ENCODE assay signal across 8 mouse cellular contexts in the genomic region with DNA sequence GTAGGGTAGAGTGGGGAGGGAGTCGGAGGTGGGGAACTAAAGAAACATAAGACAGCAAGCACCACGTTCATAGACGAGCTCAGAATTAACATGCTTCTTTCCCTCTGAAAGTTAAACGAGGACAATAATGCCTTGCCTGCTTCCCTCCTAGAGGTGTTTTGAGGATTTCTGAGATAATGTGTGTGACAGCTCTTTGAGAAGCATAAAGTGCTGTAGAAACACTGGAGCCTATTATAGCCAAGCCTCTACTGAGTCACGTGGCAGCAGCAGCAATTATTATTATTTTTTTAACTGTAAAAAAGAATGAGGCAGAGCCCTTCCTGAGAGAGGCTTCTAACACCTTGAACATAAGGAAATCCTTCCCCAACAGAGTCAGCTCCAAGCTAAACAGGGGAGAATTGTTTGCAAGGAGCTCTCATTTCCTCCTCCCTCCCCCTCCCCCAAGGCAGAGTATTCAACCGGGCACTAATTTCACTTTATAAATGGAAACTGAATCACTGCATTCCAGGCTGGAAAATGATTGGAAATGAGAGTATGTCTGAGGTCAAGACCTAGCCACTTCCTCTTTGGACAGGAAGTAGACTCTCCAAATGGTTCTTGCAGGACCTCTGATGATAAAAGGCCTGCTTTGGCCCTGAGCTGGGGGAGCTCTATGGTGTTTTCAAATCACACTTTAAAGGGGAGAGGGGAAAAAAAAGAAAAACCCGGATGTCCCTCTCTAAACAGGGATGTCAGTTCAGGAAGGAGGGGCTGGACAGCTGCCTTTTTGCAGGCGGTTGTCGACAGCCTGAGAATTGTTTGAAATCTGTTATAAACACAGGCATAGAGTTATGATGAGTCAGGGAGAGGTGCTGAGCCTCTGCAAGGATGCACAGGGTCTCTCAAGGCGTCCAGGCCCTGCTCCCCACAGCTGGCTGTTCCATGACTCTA.
DNase-seq lines count a peak whose midpoint lies in the region; ATAC-seq and TF ChIP-seq lines count a peak whose summit lies in the region.

No protein-coding gene starts in this region.

- no peak overlapping the region for H3K4me3 ChIP-seq in brown adipose tissue, adult 24 weeks (ENCODE audit: insufficient read depth, low read depth, low read length)
- no peak overlapping the region for H3K4me3 ChIP-seq in liver, embryonic 14.5 days (ENCODE audit: insufficient read depth in 1 of 2, low read depth in 2 of 2, low read length in 2 of 2)

- H3K4me2 ChIP-seq in liver, embryonic 14.5 days (ENCODE audit: low read depth) = no peak overlapping the region

- no peaks in the 10 kb centered on the region for H3K27me3 ChIP-seq in liver, embryonic 14.5 days (ENCODE audit: control insufficient read depth, insufficient read depth, low read length)

- ATAC-seq in liver, embryonic 14.5 days (ENCODE audit: insufficient read depth) = peak; percentile 31; the same call in 1 of the 2 replicates

- H3K36me3 ChIP-seq in liver, embryonic 14.5 days (replicated peaks; ENCODE audit: control insufficient read depth, insufficient read depth, low read depth) = no peaks in the 10 kb centered on the region

- no peak for TF ChIP-seq CTCF in liver, embryonic 14.5 days (IDR thresholded peaks at IDR 0.05; ENCODE audit: low read depth)

- no peak for TF ChIP-seq EP300 in liver, embryonic 14.5 days (IDR thresholded peaks at IDR 0.05; ENCODE audit: low read depth)

- peak overlapping the region; percentile 91 for H3K27ac ChIP-seq in brown adipose tissue, adult 24 weeks (replicated peaks; ENCODE audit: low read depth, low read length)
- no peak overlapping the region for H3K27ac ChIP-seq in liver, embryonic 14.5 days

- H3K9ac ChIP-seq in liver, embryonic 14.5 days (replicated peaks) = no peak overlapping the region

- peak; percentile 35 to 73 for DNase-seq in adrenal gland, adult (ENCODE audit: inconsistent age in 2 of 2, low spot score in 1 of 2)
- no peak for DNase-seq in adrenal gland, postnatal 4 days (ENCODE audit: low spot score in 2 of 2)
- DNase-seq in heart, postnatal 4 days = peak; percentile 61
- peak in 1 of 3 experiments; percentile 1 for DNase-seq in liver, embryonic 14.5 days (ENCODE audit: low read depth in 3 of 3, low spot score in 3 of 3)
- no peak for DNase-seq in layer of hippocampus, adult 18-20 months (ENCODE audit: low spot score in 2 of 2)
- DNase-seq in right cerebral cortex, postnatal 14 days = no peak
- no peak for DNase-seq in thymus, postnatal 0 days (ENCODE audit: low spot score)

- H3K4me1 ChIP-seq in brown adipose tissue, adult 24 weeks (ENCODE audit: control insufficient read depth, insufficient read depth, insufficient read length, low read length) = peaks cover 5% of the 10 kb centered on the region
- no peaks in the 10 kb centered on the region for H3K4me1 ChIP-seq in liver, embryonic 14.5 days (replicated peaks; ENCODE audit: control insufficient read depth in 2 of 2, insufficient read depth in 2 of 2, low read length in 1 of 2)

- H3K9me3 ChIP-seq in liver, embryonic 14.5 days (ENCODE audit: control insufficient read depth, low read length) = no peaks in the 10 kb centered on the region

- 22% methylated on average over 10 of the region's 10 CpGs for WGBS in liver, embryonic 14.5 days (ENCODE audit: insufficient replicate concordance)

Comparison
In these comparisons a context has a peak if more than half of its experiments do, and no peak if none do; other contexts are left out.
1. DNase-seq: peak in adrenal gland, adult (2 of 2) and heart, postnatal 4 days (single experiment); none in adrenal gland, postnatal 4 days (0 of 2), layer of hippocampus, adult 18-20 months (0 of 2), right cerebral cortex, postnatal 14 days (single experiment) and thymus, postnatal 0 days (single experiment).